Mouse (Mus musculus) hindbrain, embryonic 16.5 days (tissue): ENCODE data around the gene Colgalt1. TPM values are rescaled to one million over a fixed set of nuclear protein-coding genes. Genes with fewer than 3 reads are reported as not detected.

Experiments used
- ATAC-seq: fragments of 200-750 bp; cut with Nextera tagmentation; 2 replicates; pipeline ENCODE4 v1.8.0; 2017; ENCODE audit warnings: moderate TSS enrichment, moderate library complexity
- H3K27ac ChIP-seq: fragments of 300-500 bp; sonication (generic); 2 replicates; pipeline ENCODE4 v1.5.1; 2014; ENCODE audit warnings: low read depth, mild to moderate bottlenecking, control low read depth, low read length, moderate library complexity
- H3K27me3 ChIP-seq: fragments of 300-500 bp; sonication (generic); replicated peaks from 2 replicates; pipeline ENCODE4 v1.6.1; 2014; ENCODE audit warnings: low read length; ENCODE audit not compliant: control insufficient read depth, insufficient read depth
- H3K36me3 ChIP-seq: fragments of 300-500 bp; sonication (generic); 2 replicates; pipeline ENCODE4 v1.6.1; 2014; ENCODE audit warnings: mild to moderate bottlenecking, low read length, moderate library complexity, mixed read lengths; ENCODE audit not compliant: control insufficient read depth, insufficient read depth
- H3K4me1 ChIP-seq: fragments of 300-500 bp; sonication (generic); 2 replicates; pipeline ENCODE4 v1.6.1; 2014; ENCODE audit warnings: low read depth, low read length; ENCODE audit not compliant: control insufficient read depth, insufficient read depth
- H3K4me2 ChIP-seq: fragments of 300-500 bp; sonication (generic); 2 replicates; pipeline ENCODE4 v1.6.1; 2014; ENCODE audit warnings: mild to moderate bottlenecking, low read length, control low read depth, moderate library complexity
- H3K4me3 ChIP-seq: fragments of 300-500 bp; sonication (generic); 2 replicates; pipeline ENCODE4 v1.5.1; 2014; ENCODE audit warnings: mild to moderate bottlenecking, low read length, control low read depth, moderate library complexity
- H3K9ac ChIP-seq: fragments of 300-500 bp; sonication (generic); 2 replicates; pipeline ENCODE4 v1.6.1; 2014; ENCODE audit warnings: low read depth, mild to moderate bottlenecking, control low read depth, low read length, moderate library complexity
- H3K9me3 ChIP-seq: fragments of 300-500 bp; sonication (generic); 2 replicates; pipeline ENCODE4 v1.6.1; 2014; ENCODE audit warnings: mild to moderate bottlenecking, low read length, moderate library complexity; ENCODE audit not compliant: control insufficient read depth
- WGBS: fragments of 180-500 bp; shearing (Covaris S2); extraction: QIAGEN DNeasy Blood & Tissue Kit; methylation state at CpG from one replicate; pipeline ENCODE4 v1.1.7; 2014; 5-methylcytosine and 5-hydroxymethylcytosine counted together
- polyA plus RNA-seq: library from polyadenylated mRNA; unstranded; fragments of >200 nt; fragmentation: Nextera tagmentation; extraction: Ambion mirVana; gene quantifications from 2 replicates; pipeline ENCODE4 v1.2.1, GENCODE M21; 2015

Colgalt1 gene
- polyA plus RNA-seq, 1 experiment from 2014 or later = 62.1 TPM

GRCm38 (mm10) chr8:71604021-71604420, 6.8 kb upstream of the Colgalt1 start:
- WGBS = 55% methylated on average over 7 of the region's 7 CpGs
- ATAC-seq = no peak
- peaks cover 9% of the 10 kb centered on the region for H3K4me1 ChIP-seq
- H3K36me3 ChIP-seq = no peaks in the 10 kb centered on the region
- H3K4me3 ChIP-seq = no peak overlapping the region
- no peak overlapping the region for H3K4me2 ChIP-seq
- peaks cover 18% of the 10 kb centered on the region for H3K27me3 ChIP-seq
- no peaks in the 10 kb centered on the region for H3K9me3 ChIP-seq
- no peak overlapping the region for H3K9ac ChIP-seq
- no peak overlapping the region for H3K27ac ChIP-seq

- no peak overlapping the region for H3K27ac ChIP-seq
Measured at GRCm38 (mm10) chr8:71612141-71612540, 1.3 kb downstream of the Colgalt1 start.

GRCm38 (mm10) chr8:71613418-71613817, 2.6 kb downstream of the Colgalt1 start:
- Histone ChIP-seq H3K27me3 (no peaks in the 10 kb centered on the region), H3K4me2 (no peak overlapping the region), H3K4me3 (no peak overlapping the region), H3K27ac (no peak overlapping the region), H3K9ac (no peak overlapping the region), H3K4me1 (peaks cover 12% of the 10 kb centered on the region), H3K9me3 (no peaks in the 10 kb centered on the region), H3K36me3 (peaks cover 32% of the 10 kb centered on the region)
- 62% methylated on average over 4 of the region's 4 CpGs for WGBS
- ATAC-seq = no peak

More at GRCm38 (mm10) chr8:71612141-71612540, 1.3 kb downstream of the Colgalt1 start:
- WGBS = 29% methylated on average over 5 of the region's 5 CpGs
- peak overlapping the region; percentile 89 for H3K9ac ChIP-seq
- no peaks in the 10 kb centered on the region for H3K27me3 ChIP-seq
- H3K4me2 ChIP-seq = peak overlapping the region; percentile 89
- H3K4me3 ChIP-seq = peak overlapping the region; percentile 87
- no peaks in the 10 kb centered on the region for H3K9me3 ChIP-seq
- H3K4me1 ChIP-seq = peaks cover 12% of the 10 kb centered on the region
- ATAC-seq = no peak
- peaks cover 19% of the 10 kb centered on the region for H3K36me3 ChIP-seq

- no peak overlapping the region for H3K9ac ChIP-seq
- peaks cover 76% of the 10 kb centered on the region for H3K36me3 ChIP-seq
- no peaks in the 10 kb centered on the region for H3K27me3 ChIP-seq
- whole genome bisulfite sequencing = 91% methylated on average over 2 of the region's 2 CpGs
- no peak overlapping the region for H3K4me2 ChIP-seq
- H3K4me3 ChIP-seq = no peak overlapping the region
- ATAC-seq = no peak
- H3K27ac ChIP-seq = no peak overlapping the region
- no peaks in the 10 kb centered on the region for H3K4me1 ChIP-seq
- no peaks in the 10 kb centered on the region for H3K9me3 ChIP-seq
Measured at GRCm38 (mm10) chr8:71619786-71620185, 9.0 kb downstream of the Colgalt1 start.

- H3K4me3 ChIP-seq = no peak overlapping the region
- H3K4me1 ChIP-seq = peaks cover 12% of the 10 kb centered on the region
- H3K36me3 ChIP-seq = peaks cover 41% of the 10 kb centered on the region
- ATAC-seq = no peak
- 50% methylated on average over 1 of the region's 1 CpGs for WGBS
- no peaks in the 10 kb centered on the region for H3K9me3 ChIP-seq
- H3K27me3 ChIP-seq = no peaks in the 10 kb centered on the region
- no peak overlapping the region for H3K4me2 ChIP-seq
- H3K27ac ChIP-seq = no peak overlapping the region
- no peak overlapping the region for H3K9ac ChIP-seq
Measured at GRCm38 (mm10) chr8:71625088-71625487, 14.3 kb downstream of the Colgalt1 start.

GRCm38 (mm10) chr8:71626753-71627152, 16.0 kb downstream of the Colgalt1 start:
- no peak overlapping the region for H3K4me3 ChIP-seq
- ATAC-seq = no peak
- H3K4me1 ChIP-seq = peaks cover 13% of the 10 kb centered on the region
- no peak overlapping the region for H3K9ac ChIP-seq
- H3K36me3 ChIP-seq = peaks cover 29% of the 10 kb centered on the region
- 90% methylated on average over 9 of the region's 9 CpGs for WGBS
- no peak overlapping the region for H3K27ac ChIP-seq
- H3K9me3 ChIP-seq = no peaks in the 10 kb centered on the region
- H3K4me2 ChIP-seq = no peak overlapping the region
- no peaks in the 10 kb centered on the region for H3K27me3 ChIP-seq

GRCm38 (mm10) chr8:71627265-71628099, 16.7 kb downstream of the Colgalt1 start:
- Histone ChIP-seq H3K27me3 (peaks cover under 1% of the 10 kb centered on the region; the same call in 1 of the 2 replicates), H3K9ac (no peak overlapping the region; the same call in 1 of the 2 replicates), H3K4me3 (no peak overlapping the region), H3K27ac (peak overlapping the region; percentile 59), H3K9me3 (no peaks in the 10 kb centered on the region), H3K36me3 (peaks cover 23% of the 10 kb centered on the region), H3K4me1 (peaks cover 13% of the 10 kb centered on the region), H3K4me2 (no peak overlapping the region)
- ATAC-seq = no peak
- 49% methylated on average over 9 of the region's 9 CpGs for WGBS

- ATAC-seq = no peak
- WGBS = 7% methylated on average over 16 of the region's 16 CpGs
- Histone ChIP-seq H3K27me3 (peaks cover 2% of the 10 kb centered on the region; the same call in 1 of the 2 replicates), H3K4me2 (peak overlapping the region; percentile 98), H3K9ac (peak overlapping the region; percentile 76), H3K4me3 (peak overlapping the region; percentile 51), H3K27ac (peak overlapping the region; percentile 87), H3K36me3 (peaks cover 20% of the 10 kb centered on the region), H3K4me1 (peaks cover 13% of the 10 kb centered on the region), H3K9me3 (no peaks in the 10 kb centered on the region)
Measured at GRCm38 (mm10) chr8:71628396-71629095, 17.7 kb downstream of the Colgalt1 start.

GRCm38 (mm10) chr8:71629096-71629697, 18.4 kb downstream of the Colgalt1 start:
- ATAC-seq = peak; percentile 91
- no peaks in the 10 kb centered on the region for H3K9me3 ChIP-seq

More at GRCm38 (mm10) chr8:71629096-71629697, 18.4 kb downstream of the Colgalt1 start:
- Histone ChIP-seq H3K4me3 (peak overlapping the region; percentile 51), H3K4me2 (peak overlapping the region; percentile 98), H3K27me3 (peaks cover 2% of the 10 kb centered on the region; the same call in 1 of the 2 replicates), H3K27ac (peak overlapping the region; percentile 87), H3K9ac (peak overlapping the region; percentile 76), H3K36me3 (peaks cover 14% of the 10 kb centered on the region), H3K4me1 (peaks cover 14% of the 10 kb centered on the region)
- under 1% methylated on average over 52 of the region's 55 CpGs for WGBS
